Mouse (Mus musculus) spleen, embryonic (tissue): Measurements from ENCODE around the gene Mapk1ip1l.
"Not testable (repeated sequence)": the region's sequence is repeated elsewhere in the genome, so short reads cannot be mapped to it uniquely, and the experiment has no call there.

Experiments used
- CTCF ChIA-PET: fragments of 350-600 bp; sonication (Branson Sonifier 250); formaldehyde crosslinking; loops from one replicate; lab custom pipeline; 2022; lab: Charles Lee

Mapk1ip1l gene

DNA sequence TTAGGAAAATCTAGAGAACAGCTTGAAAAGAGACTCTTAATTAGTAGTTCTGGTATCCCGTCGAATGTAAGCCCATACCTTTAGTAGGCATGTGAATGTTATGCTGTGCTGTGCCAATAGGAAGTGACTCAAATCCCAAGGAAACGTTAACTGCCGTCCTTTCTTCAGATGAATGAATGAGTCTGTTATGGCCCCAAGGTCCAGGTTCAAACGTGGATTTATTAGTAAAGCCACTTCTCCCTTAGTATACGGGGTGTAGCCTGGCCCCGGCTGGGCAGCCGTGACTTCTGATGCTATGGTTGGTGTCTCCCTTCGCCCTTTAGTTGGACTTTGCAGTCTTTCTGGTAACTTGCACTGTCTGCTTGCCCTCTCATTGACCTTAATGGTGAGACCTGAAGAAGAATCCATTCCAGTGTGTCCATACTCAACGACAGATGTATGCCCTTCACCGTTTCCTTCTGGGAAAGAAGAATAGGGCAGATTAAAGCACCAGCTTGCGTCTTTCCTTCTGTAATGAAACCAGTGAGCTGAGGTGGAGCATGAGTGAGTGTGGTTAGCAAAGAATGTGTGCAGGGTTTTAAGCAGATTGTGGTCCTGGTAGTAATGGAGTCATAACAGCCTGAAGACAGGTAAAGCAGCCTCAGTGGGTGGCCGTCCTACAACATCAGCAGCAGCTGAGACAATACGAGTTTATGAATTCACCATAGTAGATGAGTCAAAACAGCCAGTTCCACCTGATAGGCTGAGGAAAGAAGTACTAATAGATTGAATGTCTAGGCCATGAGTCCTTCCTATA lies 5.0 kb downstream of the Mapk1ip1l start:
- CTCF ChIA-PET = interaction anchor here (0.7 kb wide), 1 partner anchor 18 kb away, joined by 11 read pairs; no protein-coding TSS in a partner anchor

DNA sequence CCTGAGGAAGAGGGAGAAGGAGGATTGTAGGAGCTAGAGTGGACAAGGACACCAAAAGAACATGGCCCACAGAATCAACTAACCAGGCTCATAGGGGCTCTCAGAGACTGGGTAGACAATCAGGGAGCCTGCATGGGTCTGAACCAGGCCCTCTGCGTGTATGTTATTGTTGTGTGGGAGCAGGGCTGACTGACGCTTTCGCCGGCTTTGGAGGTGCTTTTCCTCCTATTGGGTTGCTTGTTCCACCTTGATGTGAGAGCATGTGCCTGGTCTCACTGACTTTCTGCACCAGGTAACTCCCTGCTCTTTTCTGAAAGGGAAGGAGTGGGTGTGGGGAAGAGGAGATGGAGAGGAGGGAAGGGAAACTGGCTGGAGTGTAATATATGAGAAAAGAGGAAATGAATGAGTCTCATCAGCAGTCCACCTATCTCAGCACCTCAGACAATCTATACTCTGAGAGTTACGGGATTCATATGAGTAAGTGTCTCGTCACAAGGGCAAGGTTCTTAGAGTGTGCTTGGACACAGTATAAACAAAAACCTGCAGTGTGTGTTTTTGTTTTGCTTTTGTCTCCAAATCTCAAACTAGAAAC lies 6.8 kb downstream of the Mapk1ip1l start:
- CTCF ChIA-PET = no interaction called here

DNA sequence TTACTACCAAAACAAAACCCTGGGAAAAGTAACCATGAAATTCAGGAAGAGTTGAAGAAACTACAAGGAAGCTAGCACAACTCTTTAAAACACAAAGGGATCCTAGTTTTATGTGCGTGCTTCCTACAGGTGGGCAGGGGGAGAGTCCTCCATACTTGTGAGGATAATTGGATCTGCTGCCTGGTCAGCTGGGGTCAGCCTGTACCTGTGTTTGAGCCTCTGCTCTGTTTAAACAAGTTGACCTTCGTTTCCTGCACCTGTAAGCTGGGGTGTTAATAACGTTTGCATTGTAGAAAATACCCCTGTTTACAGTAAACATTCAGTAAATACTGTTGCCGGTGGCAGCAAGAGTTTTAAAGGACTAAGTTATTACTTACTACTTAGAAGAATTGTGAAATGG lies 7.9 kb downstream of the Mapk1ip1l start:
- CTCF ChIA-PET = no interaction called here

DNA sequence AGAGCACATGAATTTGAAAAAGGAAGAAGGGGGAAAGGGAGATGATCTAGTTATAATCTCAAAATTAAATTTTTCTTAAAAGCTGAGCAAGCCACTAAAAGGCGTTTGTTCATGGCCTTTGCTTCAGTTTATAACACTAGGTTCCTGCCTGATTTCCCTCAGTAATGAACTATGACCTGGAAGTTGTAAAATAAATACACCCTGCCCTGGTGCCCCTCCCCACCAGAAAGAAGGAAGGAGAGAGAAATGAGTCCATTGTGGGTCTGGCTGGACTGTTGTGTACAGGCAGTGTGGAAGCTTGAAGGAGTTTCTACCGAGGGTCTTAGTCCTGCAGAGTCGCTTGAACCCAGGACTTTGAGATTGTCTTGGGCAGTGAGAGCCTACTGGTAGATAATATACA lies 9.6 kb downstream of the Mapk1ip1l start:
- CTCF ChIA-PET = no interaction called here

DNA sequence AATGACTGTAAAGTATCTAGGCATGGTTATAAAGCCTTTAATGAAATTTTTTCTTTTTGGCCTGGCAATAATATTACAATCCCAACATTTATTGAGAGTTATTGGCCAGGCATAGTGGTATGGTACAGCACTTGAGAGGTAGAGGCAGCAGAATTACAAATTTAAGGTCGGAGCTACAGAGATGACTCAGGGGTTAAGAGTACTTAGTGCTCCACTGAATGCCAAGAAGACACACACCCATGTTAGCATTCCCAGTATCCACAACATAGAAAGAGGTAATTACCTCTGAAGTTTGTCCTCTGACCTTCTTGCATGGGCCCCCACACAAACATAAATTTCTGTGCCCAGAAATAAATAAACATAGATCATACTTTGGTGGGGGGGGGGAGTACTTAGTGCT lies 11.0 kb downstream of the Mapk1ip1l start:
- CTCF ChIA-PET = no interaction called here

DNA sequence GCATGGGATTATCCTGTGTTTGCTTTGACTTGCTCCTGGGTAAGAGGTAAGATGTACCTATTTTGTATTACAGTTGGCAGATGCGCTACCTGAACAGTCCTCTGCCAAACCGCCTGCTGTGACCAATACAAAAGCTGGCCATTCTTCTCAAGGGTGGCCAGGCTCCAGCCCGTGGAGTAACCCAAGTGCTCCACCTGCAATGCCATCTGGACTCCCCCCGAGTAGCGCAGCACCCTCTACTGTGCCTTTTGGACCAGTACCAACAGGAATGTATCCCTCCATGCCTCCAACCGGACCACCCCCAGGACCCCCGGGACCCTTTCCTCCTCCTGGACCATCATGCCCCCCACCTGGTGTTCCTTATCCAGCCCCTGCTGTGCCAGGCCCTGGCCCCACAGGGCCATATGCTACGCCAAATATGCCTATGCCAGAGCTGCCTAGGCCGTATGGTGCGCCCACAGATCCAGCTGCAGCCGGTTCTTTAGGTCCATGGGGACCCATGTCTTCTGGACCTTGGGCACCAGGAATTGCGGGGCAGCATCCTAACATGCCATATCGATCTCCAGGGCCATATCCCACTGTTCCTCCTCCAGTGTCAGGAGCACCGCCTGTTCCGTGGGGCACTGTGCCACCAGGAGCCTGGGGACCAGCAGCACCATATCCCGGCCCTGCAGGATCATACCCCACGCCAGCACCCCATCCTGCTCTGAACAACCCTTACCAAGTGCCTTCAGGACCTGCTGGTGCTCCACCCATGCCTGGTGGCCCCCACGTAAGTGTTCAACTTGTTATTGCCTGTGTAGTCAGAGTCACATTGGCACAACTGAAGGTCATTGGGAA lies 12.5 kb downstream of the Mapk1ip1l start:
- CTCF ChIA-PET = no interaction called here

DNA sequence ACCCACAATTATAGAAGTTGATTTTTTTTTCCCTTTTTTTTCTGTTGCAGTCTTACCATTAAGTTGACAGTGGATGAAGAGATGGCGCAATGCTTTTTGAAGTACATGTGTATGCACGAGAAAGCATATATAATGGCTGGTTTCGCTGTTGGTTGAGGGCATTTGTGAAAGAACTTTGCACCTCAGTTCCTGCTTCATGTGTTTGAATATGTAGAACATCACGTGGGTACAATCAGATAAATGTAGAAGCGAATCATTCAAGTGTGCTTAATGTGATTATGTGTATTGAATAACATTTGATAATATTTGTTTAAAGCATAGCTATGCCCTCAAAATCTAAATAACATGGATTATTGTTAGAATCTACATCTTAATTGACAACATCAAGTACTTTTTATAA lies 21.3 kb downstream of the Mapk1ip1l start:
- CTCF ChIA-PET = no interaction called here

DNA sequence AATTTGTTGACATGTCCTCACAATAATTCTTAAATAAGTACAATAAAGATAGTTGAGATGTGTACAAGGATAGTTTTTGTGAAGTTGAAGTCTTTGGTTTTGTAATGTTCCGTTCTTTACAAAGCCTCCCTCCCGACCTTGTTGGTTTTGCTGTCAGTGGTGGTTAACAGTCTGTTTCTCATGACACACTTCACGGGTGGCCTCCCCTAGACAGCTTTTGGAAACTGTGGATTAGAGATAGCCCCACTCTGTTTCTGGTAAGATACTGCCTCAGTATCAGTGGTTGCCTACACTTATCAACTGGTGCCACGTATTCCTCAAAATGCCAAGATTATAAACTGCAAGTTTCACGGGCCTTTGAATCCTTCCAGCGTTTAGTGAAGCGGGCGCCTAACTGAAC lies 23.5 kb downstream of the Mapk1ip1l start:
- CTCF ChIA-PET = not testable (repeated sequence)

DNA sequence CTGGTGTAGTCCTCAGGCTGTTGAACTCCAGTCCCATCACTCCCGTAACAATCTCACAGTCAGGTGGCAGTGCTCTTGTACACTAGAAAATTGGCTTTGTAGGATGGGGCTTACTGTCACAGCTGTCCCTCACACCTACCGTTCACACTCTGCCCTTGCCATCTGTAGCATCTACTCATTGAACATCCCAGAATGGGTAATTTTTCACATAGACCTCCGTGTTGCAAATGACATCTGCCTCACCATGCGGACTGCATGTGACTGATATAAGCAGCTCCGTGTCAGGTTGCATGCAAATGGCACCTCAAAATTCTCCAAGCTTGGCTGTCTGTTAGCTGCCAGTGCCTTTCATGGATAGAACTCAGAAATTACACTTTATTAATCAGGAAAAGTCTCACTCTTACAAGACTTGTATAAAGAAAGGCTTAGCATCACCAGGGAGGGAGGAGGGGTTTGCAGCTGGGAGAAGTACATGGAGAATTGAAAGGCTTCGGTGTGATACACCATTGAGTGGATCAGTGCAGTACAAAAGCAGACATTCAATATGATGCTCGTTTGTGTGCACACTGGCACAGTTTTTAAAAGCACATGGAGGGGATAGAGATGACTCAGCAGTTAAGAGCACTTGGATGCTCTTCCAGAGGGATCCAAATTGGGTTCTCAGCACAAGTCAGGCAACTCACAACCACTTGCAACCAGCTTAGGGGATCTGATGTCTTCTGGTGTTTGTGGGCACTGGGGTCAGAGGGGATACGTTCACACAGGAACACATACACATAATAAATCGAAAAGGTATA lies 28.1 kb downstream of the Mapk1ip1l start:
- CTCF ChIA-PET = no interaction called here

DNA sequence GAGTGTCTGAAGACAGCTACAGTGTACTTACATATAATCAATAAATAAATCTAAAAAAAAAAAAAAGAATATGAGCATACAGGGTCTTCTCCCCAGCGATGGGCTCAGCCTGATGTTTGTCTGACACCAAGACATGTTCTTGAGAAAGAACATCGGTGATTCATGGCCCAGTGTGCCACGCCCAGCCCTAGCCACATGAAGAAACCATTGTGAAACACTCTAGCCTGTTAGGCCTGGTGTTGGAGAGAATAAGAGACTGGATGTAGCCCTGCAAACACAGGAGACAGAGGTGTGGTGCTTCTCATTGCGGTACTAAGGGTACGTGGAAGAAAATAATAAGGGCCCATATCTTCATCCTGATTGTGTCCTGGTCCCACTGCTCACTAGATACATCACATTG lies 29.3 kb downstream of the Mapk1ip1l start:
- CTCF ChIA-PET = no interaction called here

DNA sequence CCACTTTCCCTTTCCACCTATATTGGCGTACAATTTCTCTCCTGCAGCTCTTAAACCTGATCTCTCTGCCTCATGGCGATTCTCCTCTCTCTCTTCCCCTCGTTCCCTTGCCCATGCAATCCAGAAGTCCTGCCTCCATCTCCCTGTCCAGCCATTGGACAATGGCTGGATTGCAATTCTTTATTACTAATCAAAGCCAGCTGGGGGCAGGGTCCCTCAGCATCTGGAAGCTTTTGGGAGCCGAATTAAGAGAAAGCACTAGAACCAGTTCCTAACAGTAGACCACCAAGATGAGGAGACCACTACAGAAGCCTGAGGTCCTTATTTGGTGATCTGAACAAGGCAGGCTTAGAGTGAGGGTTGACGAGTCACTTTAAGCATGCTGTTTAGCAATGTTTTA lies 33.9 kb downstream of the Mapk1ip1l start:
- CTCF ChIA-PET = no interaction called here

DNA sequence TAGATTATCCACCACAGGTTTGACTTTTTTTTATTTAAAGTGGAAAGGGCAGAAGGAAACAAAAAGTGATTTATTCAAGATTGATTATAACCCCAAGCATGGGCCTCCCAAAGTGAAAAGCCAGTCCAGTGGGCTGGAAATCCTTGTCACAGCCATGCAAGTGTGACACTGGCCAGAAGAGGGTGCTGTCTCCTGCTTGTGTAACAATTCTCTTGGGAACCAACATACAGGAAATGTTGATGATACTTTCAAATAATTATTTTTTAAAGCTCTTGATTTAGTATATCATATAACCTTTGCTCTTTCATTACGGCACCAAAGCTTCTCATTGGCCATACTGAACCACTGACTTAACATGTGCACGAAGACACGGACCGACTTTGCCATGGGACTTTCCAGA lies 36.8 kb downstream of the Mapk1ip1l start:
- CTCF ChIA-PET = interaction anchor here (0.6 to 1.0 kb wide), 2 partner anchors 61 to 72 kb away, joined by 5 to 7 read pairs; no protein-coding TSS in a partner anchor

DNA sequence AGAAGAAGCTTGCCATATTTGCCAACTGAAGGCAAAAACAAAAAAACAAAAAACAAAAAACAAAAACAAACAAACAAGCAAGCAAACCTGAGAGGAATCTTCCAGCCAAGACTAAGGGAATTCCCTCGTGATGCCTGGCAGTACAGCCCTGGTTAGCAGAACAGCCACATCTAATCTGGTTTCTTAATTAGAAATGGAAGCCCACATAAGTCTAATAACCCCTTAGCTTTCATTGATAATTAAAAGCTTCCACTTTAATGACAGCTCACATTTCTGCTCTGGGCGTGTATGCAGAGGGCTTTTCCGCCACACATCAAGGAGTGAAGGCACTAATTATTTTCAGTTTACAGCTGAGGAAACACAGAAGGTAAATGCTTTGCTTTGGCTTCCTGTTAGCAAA lies 37.2 kb downstream of the Mapk1ip1l start:
- CTCF ChIA-PET = interaction anchor here (0.6 to 1.0 kb wide), 2 partner anchors 60 to 71 kb away, joined by 5 to 7 read pairs; no protein-coding TSS in a partner anchor

DNA sequence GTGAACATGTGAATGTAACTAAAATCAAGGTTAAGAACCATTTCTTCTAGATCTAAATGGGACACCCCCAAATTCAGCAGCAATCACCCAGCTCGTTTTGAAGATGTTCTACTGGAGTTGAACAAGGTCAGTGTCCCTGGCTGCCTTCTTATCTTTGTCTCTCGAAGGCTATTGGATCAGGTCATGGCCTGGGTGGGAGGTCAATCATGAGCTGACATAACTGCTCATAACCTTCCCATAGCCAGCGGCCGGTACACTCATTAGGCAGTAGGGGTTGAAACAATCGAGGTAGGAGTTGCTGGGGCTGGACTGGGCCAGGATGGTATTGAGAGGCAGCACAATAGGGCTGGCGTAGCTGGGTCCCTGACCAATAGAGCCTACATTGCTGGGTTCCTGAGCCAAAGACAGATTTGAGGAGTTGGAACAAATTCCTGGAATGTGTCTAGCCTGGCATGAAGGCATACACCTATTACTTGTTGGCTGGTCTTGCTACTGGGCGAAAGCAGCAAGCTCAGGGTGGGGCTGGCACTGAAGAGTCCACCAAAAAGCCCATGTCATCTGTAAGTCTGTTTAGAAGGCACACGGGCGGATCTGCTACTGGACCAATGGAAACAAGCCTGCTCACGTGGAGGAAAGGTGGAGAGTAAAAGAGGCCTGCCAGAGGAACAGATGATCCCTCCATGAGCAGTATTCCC lies 42.3 kb downstream of the Mapk1ip1l start:
- CTCF ChIA-PET = interaction anchor here (0.7 kb wide), 1 partner anchor 12 kb away, joined by 5 read pairs; no protein-coding TSS in a partner anchor

DNA sequence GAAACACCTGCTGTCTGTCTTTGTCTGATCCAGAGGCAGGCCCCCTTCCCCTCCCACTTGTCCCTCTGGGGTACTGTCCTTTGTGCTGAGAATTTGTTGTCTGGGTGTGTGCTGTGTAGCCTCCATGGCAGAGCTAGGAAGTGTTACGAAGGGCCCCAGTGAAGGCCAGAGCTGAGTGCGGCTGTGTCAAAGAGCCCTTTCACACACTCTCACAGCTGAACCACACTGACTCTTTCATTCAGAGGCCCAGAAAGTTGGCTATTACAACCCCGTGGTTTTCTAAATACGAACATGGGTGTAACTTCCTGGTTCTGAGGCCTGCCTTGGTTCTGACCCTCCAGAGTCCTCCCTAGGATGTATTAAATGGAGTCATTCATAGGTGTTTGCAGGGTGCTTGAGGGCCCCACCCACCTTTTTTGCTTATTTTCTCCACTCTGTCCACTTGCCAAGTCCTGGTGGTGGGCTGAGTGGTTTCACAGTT lies 43.8 kb downstream of the Mapk1ip1l start:
- CTCF ChIA-PET = no interaction called here

DNA sequence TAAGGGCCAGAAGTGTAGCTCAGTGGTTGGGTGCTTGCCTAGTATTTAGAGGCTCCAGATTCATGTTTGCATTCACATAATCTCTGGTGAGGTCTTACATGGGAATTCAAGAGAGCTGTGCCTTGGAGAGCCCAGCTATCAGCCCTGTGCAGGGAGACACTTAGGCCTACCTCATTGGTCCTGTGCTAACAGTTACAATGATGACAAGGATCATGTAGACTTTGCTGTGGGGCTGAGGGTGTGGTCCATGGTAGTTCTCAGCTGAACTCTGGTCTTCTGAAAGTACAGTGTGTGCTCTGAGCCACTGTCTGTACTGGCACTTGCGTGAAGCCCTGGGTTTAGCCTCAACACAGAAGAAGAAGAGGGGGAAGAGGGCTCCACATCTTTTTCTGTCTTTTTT lies 48.6 kb downstream of the Mapk1ip1l start:
- CTCF ChIA-PET = no interaction called here

DNA sequence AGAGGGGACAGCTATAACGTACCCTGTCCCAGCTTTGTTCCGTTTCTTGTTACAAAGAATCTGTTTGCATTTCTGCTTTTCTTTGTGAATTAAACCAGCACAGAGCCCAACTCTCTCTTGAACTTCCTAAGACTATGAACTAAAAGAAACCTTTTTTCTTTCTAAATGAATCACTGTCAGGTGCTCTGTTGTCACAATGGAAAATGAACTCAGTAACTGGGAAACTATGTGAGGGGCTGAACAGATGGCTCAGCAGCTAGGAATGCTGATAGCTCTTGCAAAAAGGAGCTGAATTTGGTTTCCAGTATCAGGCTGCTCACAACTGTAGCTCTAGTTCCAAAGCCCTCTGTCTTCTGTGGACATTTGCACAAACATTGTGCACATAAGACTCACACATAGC lies 52.9 kb downstream of the Mapk1ip1l start:
- CTCF ChIA-PET = no interaction called here

DNA sequence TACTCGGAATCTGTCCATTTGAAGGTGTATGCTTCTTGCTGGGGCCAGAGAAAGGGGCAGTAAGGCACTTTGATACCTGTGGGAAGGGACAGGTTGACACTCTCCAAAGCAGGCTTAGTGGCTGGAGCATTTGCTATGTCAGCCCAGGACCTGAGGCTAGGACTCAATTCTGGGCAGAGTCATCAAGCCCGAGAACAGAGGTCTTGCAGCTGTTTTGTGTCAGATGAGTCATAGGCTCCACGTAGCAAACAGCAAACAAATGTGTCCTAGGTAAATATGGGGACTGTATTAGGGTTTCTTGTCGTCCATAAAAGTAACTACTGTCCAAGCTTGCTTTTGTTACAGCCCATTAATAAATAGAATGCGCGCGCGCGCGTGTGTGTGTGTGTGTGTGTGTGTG lies 54.2 kb downstream of the Mapk1ip1l start:
- CTCF ChIA-PET = interaction anchor here (0.9 kb wide), 1 partner anchor 12 kb away, joined by 5 read pairs; no protein-coding TSS in a partner anchor

DNA sequence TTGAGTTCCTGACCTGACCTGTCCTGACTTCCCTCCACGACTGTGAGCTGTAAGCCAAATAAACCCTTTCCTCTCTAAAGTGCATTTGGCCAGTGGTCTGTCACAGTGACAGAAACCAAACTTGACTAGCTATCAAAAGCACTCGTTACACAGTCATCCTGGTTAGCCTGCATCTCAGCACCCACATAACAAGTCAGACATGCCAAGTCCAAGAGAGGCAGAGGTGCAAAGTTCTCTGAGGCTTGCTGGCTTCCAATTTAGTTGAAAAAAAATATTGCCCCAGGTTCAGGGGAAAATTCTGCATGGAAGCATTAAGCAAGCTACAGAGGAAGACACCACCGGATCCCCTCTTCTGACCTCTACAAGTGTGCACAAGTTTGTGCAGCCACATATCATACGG lies 55.2 kb downstream of the Mapk1ip1l start:
- CTCF ChIA-PET = interaction anchor here (0.9 kb wide), 1 partner anchor 13 kb away, joined by 5 read pairs; no protein-coding TSS in a partner anchor

DNA sequence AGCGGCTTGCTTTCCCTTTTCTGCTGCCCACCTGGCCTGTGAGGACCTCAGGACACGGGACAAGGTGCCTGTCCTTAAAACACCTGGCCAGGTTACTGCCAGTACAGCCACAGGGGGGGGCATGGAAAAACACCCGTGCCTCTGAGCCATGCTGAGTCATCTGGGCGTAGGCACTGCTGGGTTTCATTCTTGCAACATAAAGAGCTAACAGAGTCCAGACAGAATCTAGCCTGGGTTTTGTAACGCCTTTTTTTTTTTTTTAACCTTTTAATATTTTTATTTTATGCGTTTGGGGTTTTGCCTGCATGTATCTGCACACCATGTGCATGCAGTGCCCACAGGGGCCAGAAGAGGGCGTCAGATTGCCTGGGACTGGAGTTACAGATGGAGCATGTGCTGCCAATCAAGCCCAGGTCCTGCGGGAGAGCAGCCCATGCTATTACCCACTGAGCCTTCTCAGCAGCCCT lies 56.1 kb downstream of the Mapk1ip1l start:
- CTCF ChIA-PET = no interaction called here
